Mouse (Mus musculus): ENCODE measurements around the gene Hltf. TPM values are rescaled to one million over a fixed set of nuclear protein-coding genes. Genes with fewer than 3 reads are reported as not detected.

The Hltf gene
- polyA plus RNA-seq, 1 experiment from 2014 or later, result 22.7 TPM

DNA sequence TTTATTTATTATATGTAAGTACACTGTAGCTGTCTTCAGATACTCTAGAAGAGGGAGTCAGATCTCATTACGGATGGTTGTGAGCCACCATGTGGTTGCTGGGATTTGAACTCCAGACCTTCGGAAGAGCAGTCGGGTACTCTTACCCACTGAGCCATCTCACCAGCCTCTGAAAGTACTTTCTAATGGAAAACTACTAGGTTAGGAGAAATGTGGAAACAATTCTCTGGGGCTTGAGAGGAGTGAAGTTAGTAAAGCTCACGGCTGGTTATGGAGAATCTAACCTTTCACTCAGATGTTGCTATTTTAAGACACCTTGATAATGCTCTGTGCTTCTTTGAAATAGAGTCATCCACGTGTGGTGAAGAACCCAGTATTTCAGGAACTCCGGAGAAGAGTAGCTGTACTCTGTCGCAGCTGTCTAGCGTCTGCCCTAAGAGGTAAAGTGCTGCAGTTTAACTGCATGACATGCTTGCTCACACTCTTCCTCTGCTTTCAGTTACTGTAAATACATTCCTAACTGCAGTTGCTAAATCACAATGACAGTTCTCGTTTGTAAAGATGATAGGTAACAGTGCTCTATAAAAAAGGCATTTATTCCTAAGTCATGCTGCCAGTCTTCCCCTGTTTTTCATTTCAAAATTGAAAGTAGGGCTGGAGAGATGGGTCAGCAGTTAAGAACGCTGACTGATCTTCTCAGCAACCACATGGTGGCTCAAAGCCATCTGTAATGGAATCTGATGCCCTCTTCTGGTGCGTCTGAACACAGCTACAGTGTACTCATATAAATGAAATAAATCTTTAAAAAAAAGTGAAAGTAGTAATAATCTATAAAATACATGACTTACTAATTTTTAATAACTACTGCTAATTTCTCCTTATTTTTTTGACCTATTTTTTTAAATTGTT, 18.8 kb downstream of the Hltf start:
- WGBS, result 85% methylated on average over 11 of the region's 11 CpGs
- no peaks in the 10 kb centered on the region for H3K9me3 ChIP-seq (ENCODE audit: control insufficient read depth, low read length)
- H3K4me3 ChIP-seq (ENCODE audit: low read length), result no peak overlapping the region
- no peak overlapping the region for H3K9ac ChIP-seq (ENCODE audit: low read depth, low read length)
- no peak overlapping the region for H3K27ac ChIP-seq (ENCODE audit: low read depth, low read length)
- H3K4me2 ChIP-seq (replicated peaks; ENCODE audit: low read depth, low read length), result no peak overlapping the region
- peaks cover 18% of the 10 kb centered on the region; the same call in 1 of the 2 replicates for H3K36me3 ChIP-seq (ENCODE audit: control insufficient read depth, insufficient read depth, low read length)
- no peak for ATAC-seq (ENCODE audit: low FRiP score, low TSS enrichment)
- no peaks in the 10 kb centered on the region for H3K27me3 ChIP-seq (ENCODE audit: control insufficient read depth, insufficient read depth, low read length)
- H3K4me1 ChIP-seq (ENCODE audit: control insufficient read depth, insufficient read depth, low read length), result no peaks in the 10 kb centered on the region

DNA sequence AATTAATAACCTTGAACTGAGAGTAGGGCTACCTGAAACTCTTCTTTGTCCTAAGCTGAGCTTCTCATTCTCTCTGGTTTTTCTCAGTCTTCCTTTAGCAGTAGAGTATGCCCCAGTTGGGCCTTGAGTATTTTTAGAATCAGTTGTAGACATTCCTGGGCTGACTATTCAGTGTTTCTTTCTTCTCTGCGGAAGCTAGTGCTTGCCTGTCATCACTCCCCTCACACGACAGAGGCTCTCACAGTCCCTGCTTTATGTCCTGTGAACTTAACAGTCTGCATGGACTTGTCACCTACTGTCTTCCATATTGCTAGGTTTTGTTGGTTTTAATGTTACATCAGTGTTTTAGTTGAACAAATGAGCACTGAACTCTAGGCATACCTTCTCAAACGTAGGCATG, 24.6 kb downstream of the Hltf start:
- no peak for ATAC-seq (ENCODE audit: low FRiP score, low TSS enrichment)
- Histone ChIP-seq H3K27me3 (ENCODE audit: control insufficient read depth, insufficient read depth, low read length) (no peaks in the 10 kb centered on the region), H3K4me1 (ENCODE audit: control insufficient read depth, insufficient read depth, low read length) (no peaks in the 10 kb centered on the region), H3K9me3 (ENCODE audit: control insufficient read depth, low read length) (no peaks in the 10 kb centered on the region), H3K4me2 (replicated peaks; ENCODE audit: low read depth, low read length) (no peak overlapping the region), H3K4me3 (ENCODE audit: low read length) (no peak overlapping the region), H3K27ac (ENCODE audit: low read depth, low read length) (no peak overlapping the region), H3K36me3 (ENCODE audit: control insufficient read depth, insufficient read depth, low read length) (peaks cover 16% of the 10 kb centered on the region; the same call in 1 of the 2 replicates), H3K9ac (ENCODE audit: low read depth, low read length) (no peak overlapping the region)
- 83% methylated on average over 3 of the region's 3 CpGs for WGBS

DNA sequence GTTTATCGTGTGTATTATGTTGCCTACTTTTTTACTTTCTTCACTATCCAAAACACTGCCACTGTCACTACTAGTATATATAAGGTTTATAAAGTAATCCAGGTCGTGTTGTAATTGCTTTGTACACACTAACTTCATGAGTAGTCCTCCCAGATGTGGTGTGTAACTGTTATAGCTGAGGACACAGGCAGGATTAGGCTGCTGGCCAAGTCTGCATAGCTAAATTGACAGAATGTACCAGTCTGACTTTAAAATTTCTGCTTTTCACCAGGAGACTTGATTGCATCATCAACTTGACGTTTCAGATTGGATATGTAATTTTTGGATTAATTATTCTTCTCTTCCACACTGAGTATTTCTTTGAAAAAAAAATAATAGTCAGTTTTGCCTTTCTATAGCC, 46.2 kb downstream of the Hltf start:
- ATAC-seq (ENCODE audit: low FRiP score, low TSS enrichment), result no peak
- no peak overlapping the region for H3K9ac ChIP-seq (ENCODE audit: low read depth, low read length)
- H3K4me3 ChIP-seq (ENCODE audit: low read length), result no peak overlapping the region
- no peaks in the 10 kb centered on the region for H3K9me3 ChIP-seq (ENCODE audit: control insufficient read depth, low read length)
- H3K4me1 ChIP-seq (ENCODE audit: control insufficient read depth, insufficient read depth, low read length), result no peaks in the 10 kb centered on the region
- no peak overlapping the region for H3K4me2 ChIP-seq (replicated peaks; ENCODE audit: low read depth, low read length)
- H3K36me3 ChIP-seq (ENCODE audit: control insufficient read depth, insufficient read depth, low read length), result peaks cover 3% of the 10 kb centered on the region; the same call in 1 of the 2 replicates
- no peak overlapping the region for H3K27ac ChIP-seq (ENCODE audit: low read depth, low read length)
- WGBS, result 86% methylated on average over 3 of the region's 3 CpGs
- H3K27me3 ChIP-seq (ENCODE audit: control insufficient read depth, insufficient read depth, low read length), result no peaks in the 10 kb centered on the region

DNA sequence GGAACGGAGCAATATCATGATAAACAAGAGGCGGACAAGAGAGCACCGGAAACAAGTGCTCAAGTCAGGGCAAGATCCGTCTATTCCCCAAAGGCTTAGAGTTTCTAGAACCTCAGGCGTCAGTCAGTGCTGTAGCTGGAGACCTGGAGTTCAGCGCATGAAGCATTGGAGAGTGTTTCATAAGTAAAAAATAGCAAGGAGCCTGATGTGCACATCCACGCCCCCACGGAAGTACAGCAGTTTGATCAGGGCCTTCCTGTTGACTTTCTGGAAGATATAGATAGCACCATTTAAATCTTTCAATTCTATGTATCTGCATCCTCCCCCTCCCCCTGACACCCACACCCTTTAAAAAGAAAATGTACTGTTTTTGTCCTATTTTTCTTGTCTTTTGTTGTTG, 46.7 kb downstream of the Hltf start:
- WGBS, result 80% methylated on average over 8 of the region's 8 CpGs
- Histone ChIP-seq H3K4me2 (replicated peaks; ENCODE audit: low read depth, low read length) (no peak overlapping the region), H3K27me3 (ENCODE audit: control insufficient read depth, insufficient read depth, low read length) (no peaks in the 10 kb centered on the region), H3K9ac (ENCODE audit: low read depth, low read length) (no peak overlapping the region), H3K4me3 (ENCODE audit: low read length) (no peak overlapping the region), H3K27ac (ENCODE audit: low read depth, low read length) (no peak overlapping the region), H3K36me3 (ENCODE audit: control insufficient read depth, insufficient read depth, low read length) (peaks cover 3% of the 10 kb centered on the region; the same call in 1 of the 2 replicates), H3K9me3 (ENCODE audit: control insufficient read depth, low read length) (no peaks in the 10 kb centered on the region), H3K4me1 (ENCODE audit: control insufficient read depth, insufficient read depth, low read length) (no peaks in the 10 kb centered on the region)
- no peak for ATAC-seq (ENCODE audit: low FRiP score, low TSS enrichment)

DNA sequence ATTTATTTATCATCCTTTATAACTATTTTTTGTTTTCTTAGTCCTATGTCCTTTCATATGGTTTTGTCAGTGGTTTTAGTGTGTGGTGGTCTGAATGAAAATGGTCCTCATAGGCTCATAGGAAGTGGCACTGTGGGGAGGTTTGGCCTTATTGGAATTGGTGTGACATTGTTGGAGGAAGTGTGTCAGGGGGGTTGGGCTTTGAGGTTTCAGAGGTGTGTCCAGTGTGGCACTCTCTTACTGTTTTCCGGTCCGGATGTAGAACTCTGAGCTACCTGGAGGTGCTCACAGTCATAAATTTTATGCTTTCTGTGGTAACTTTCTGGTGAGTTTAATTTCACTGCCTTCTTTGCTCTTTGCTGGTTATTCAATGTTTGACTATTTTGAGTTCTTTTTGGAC, 47.2 kb downstream of the Hltf start:
- WGBS, result 78% methylated on average over 2 of the region's 2 CpGs
- H3K36me3 ChIP-seq (ENCODE audit: control insufficient read depth, insufficient read depth, low read length), result peaks cover 5% of the 10 kb centered on the region
- H3K9ac ChIP-seq (ENCODE audit: low read depth, low read length), result no peak overlapping the region
- no peaks in the 10 kb centered on the region for H3K9me3 ChIP-seq (ENCODE audit: control insufficient read depth, low read length)
- H3K4me1 ChIP-seq (ENCODE audit: control insufficient read depth, insufficient read depth, low read length), result no peaks in the 10 kb centered on the region
- H3K4me2 ChIP-seq (replicated peaks; ENCODE audit: low read depth, low read length), result no peak overlapping the region
- no peak overlapping the region for H3K27ac ChIP-seq (ENCODE audit: low read depth, low read length)
- H3K4me3 ChIP-seq (ENCODE audit: low read length), result no peak overlapping the region
- H3K27me3 ChIP-seq (ENCODE audit: control insufficient read depth, insufficient read depth, low read length), result no peaks in the 10 kb centered on the region
- no peak for ATAC-seq (ENCODE audit: low FRiP score, low TSS enrichment)

DNA sequence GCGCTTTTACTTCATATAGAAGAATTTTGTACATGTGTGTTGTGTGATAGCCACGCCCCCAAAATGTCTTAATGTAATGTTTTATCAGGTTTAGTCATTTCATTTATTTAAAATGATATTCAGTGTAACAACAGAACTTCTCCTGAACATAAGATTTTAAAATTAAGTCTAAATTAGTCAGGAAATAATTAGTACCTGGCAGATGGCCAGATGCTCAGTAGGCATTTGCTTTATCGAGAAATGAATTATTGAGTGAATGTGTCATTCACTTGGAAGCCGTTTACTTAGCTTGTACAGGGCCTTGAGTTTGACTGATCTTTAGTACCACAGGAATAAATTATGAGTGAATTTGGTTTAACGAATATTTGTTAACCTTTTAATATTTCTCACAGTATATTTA, 51.3 kb downstream of the Hltf start:
- Histone ChIP-seq H3K4me1 (ENCODE audit: control insufficient read depth, insufficient read depth, low read length) (no peaks in the 10 kb centered on the region), H3K9ac (ENCODE audit: low read depth, low read length) (no peak overlapping the region), H3K36me3 (ENCODE audit: control insufficient read depth, insufficient read depth, low read length) (peaks cover 11% of the 10 kb centered on the region), H3K27me3 (ENCODE audit: control insufficient read depth, insufficient read depth, low read length) (no peaks in the 10 kb centered on the region), H3K27ac (ENCODE audit: low read depth, low read length) (no peak overlapping the region), H3K4me2 (replicated peaks; ENCODE audit: low read depth, low read length) (no peak overlapping the region), H3K9me3 (ENCODE audit: control insufficient read depth, low read length) (no peaks in the 10 kb centered on the region), H3K4me3 (ENCODE audit: low read length) (no peak overlapping the region)
- WGBS, result 86% methylated on average over 5 of the region's 5 CpGs
- no peak for ATAC-seq (ENCODE audit: low FRiP score, low TSS enrichment)

DNA sequence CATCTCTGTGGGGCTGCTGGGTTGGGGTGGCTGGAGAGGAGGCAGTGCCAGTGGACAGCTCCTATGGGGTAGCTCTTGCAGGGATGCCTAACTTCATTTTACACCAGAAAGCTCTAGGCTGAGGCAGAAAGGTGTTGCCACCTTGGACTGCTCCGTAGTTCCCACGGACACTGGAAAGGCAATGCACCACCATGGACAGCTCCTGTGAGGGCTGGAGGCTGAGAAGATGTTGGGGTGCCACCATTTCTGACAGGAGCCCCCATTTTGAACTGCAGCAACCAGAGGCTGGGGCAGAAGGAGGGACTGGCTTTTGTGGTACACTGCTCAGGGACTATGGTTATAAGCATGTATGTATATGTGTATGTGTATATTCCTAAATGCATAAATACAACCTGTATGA, 54.3 kb downstream of the Hltf start:
- WGBS, result 88% methylated on average over 2 of the region's 2 CpGs
- H3K9ac ChIP-seq (ENCODE audit: low read depth, low read length), result no peak overlapping the region
- ATAC-seq (ENCODE audit: low FRiP score, low TSS enrichment), result no peak
- H3K9me3 ChIP-seq (ENCODE audit: control insufficient read depth, low read length), result no peaks in the 10 kb centered on the region
- H3K27me3 ChIP-seq (ENCODE audit: control insufficient read depth, insufficient read depth, low read length), result no peaks in the 10 kb centered on the region
- H3K4me1 ChIP-seq (ENCODE audit: control insufficient read depth, insufficient read depth, low read length), result no peaks in the 10 kb centered on the region
- H3K4me3 ChIP-seq (ENCODE audit: low read length), result no peak overlapping the region
- H3K27ac ChIP-seq (ENCODE audit: low read depth, low read length), result no peak overlapping the region
- no peak overlapping the region for H3K4me2 ChIP-seq (replicated peaks; ENCODE audit: low read depth, low read length)
- H3K36me3 ChIP-seq (ENCODE audit: control insufficient read depth, insufficient read depth, low read length), result peaks cover 15% of the 10 kb centered on the region

DNA sequence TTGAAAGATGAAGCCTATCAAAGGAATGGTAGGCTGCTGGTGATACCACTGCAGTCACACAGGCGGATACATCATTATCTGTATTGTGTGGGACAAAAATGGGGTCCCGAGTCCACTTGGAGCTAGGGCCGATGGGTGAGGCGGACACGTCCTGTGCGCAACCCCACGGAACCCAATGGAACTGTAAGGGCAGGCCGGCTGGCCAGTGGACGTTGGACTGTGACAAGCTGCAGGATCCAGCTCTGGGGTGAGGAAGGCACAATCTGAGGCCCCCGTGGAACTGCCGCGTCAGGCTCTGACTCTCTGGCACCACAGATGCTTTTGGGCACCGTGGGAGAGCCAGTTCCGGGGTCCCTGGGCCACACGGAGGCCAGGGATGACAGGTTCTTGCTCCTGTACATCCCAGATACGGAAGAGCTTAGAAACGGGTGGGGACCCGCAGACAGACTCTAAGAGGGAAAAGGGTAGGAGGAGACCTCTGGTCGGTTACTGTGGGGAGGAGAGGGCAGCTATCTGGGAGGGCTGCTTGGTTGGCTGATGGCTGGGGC, 61.5 kb downstream of the Hltf start:
- 91% methylated on average over 19 of the region's 19 CpGs for WGBS
- Histone ChIP-seq H3K9me3 (ENCODE audit: control insufficient read depth, low read length) (no peaks in the 10 kb centered on the region), H3K27ac (ENCODE audit: low read depth, low read length) (no peak overlapping the region), H3K4me2 (replicated peaks; ENCODE audit: low read depth, low read length) (no peak overlapping the region), H3K4me1 (ENCODE audit: control insufficient read depth, insufficient read depth, low read length) (no peaks in the 10 kb centered on the region), H3K4me3 (ENCODE audit: low read length) (no peak overlapping the region), H3K36me3 (ENCODE audit: control insufficient read depth, insufficient read depth, low read length) (peaks cover 9% of the 10 kb centered on the region; the same call in 1 of the 2 replicates), H3K27me3 (ENCODE audit: control insufficient read depth, insufficient read depth, low read length) (no peaks in the 10 kb centered on the region), H3K9ac (ENCODE audit: low read depth, low read length) (no peak overlapping the region)
- ATAC-seq (ENCODE audit: low FRiP score, low TSS enrichment), result peak; percentile 20; the same call in 1 of the 2 replicates

DNA sequence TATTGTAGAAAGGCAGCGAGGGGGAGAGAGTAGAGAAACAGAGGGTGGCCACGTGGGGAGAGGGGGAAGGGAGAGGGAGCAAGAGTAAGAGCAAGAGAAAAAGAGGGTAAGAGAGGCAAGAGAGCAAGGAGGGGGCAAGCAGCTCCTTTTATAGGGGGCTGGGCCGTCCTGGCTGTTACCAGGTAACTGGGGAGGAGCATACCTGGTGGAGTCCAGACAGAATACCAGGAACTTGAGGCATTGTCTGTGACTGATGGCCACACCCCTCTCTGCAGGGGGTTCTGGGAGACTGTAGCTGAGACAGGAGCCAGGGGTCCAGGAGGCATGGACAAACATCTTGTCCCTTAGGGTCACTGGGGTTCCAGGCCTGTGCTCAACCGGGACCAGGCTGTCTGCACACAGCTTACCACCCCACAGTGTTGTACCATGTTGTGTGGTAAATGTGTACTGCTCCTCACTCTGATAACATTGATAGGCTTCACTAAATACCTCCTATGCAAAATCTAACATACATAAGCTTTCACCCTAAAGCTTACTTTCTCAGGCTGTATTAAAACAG, 62.2 kb downstream of the Hltf start:
- Histone ChIP-seq H3K27me3 (ENCODE audit: control insufficient read depth, insufficient read depth, low read length) (no peaks in the 10 kb centered on the region), H3K9me3 (ENCODE audit: control insufficient read depth, low read length) (no peaks in the 10 kb centered on the region), H3K36me3 (ENCODE audit: control insufficient read depth, insufficient read depth, low read length) (peaks cover 9% of the 10 kb centered on the region; the same call in 1 of the 2 replicates), H3K4me3 (ENCODE audit: low read length) (no peak overlapping the region), H3K27ac (ENCODE audit: low read depth, low read length) (no peak overlapping the region), H3K9ac (ENCODE audit: low read depth, low read length) (no peak overlapping the region), H3K4me2 (replicated peaks; ENCODE audit: low read depth, low read length) (no peak overlapping the region), H3K4me1 (ENCODE audit: control insufficient read depth, insufficient read depth, low read length) (no peaks in the 10 kb centered on the region)
- no peak for ATAC-seq (ENCODE audit: low FRiP score, low TSS enrichment)
- WGBS, result 74% methylated on average over 4 of the region's 4 CpGs
